Mouse (Mus musculus): Measurements from ENCODE around the gene Slc6a19.

Gene Slc6a19

GRCm38 (mm10) chr13:73680394-73680793 lies 24.3 kb downstream of the Slc6a19 start:
- in situ Hi-C loops (cut with MboI; ENCODE audit: unreplicated experiment in 2 of 2) = no loop called here

DNA sequence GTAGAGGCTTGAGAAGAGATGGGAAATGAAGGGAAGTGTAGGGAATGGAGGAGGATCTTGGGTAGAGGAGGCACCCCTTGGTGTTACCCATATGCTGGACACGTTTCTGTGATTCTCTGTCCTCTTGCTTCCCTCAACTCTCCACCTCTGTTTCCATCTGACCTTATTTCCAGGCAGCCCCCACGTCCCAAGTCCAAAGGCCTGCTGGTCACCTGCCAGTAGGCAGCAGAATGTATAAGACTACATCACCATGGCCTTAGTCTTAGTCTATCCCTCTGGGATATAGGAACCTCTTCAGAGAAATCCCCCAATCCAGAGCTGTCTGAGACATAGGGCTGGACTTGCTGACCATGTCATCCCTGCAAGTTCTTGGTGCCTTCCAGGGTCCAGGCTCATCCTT lies 25.4 kb downstream of the Slc6a19 start:
- in situ Hi-C loops (cut with MboI; ENCODE audit: unreplicated experiment in 2 of 2) = no loop called here

- in situ Hi-C loops (cut with MboI; ENCODE audit: unreplicated experiment in 2 of 2) = no loop called here
Observed at GRCm38 (mm10) chr13:73677853-73678252, 26.8 kb downstream of the Slc6a19 start, which contains the start of gene Slc6a18. Slc6a18 (minus strand) TSS chr13:73678023.

DNA sequence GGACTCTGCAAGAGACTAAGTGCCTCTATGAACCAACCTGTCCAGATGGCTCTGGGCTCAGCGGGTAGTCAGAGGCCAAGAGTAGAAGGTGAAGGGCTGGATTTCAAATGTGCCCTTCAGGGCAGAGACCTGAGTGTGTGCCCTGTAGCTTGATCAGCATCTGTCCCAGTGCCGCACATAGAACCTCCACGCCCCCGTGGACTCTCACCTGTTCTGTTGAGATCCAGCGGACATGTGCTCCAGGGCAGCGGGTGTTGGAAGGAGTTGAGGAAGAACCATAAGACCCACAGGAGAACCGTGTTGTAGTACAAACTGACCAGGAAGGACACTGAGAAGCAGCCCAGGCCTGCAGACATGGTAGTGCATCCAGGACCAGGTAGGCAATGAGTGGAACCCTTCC lies 29.5 kb downstream of the Slc6a19 start:
- in situ Hi-C loops (cut with MboI; ENCODE audit: unreplicated experiment in 2 of 2) = no loop called here

DNA sequence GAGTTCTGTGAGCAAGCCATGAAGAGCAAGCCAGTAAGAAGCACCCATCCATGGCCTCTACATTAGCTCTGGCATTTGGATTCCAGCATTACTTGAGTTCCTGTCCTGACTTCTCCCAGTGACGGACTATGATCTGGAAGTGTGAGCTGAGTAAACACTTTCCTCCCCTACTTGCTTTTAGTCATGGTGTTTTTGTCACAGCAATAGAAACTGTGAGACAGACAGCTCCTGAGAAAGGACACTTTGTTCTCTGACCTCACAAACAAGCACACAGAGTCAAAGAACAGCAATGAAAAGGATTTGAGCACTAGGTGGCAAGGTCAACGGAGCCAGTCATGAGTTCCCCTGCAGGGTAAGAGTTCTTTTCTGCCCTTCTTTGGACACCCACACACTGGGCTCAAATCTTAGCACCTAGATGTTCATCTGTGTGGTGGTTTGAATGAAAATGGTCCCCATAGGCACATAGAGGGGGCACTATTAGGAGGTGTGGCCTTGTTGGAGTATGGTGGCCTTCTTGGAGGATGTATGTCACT lies 44.4 kb downstream of the Slc6a19 start:
- in situ Hi-C loops (cut with MboI; ENCODE audit: unreplicated experiment in 2 of 2) = no loop called here

GRCm38 (mm10) chr13:73658953-73659352 lies 45.7 kb downstream of the Slc6a19 start:
- in situ Hi-C loops (cut with MboI; ENCODE audit: unreplicated experiment in 2 of 2) = no loop called here

- in situ Hi-C loops (cut with MboI; ENCODE audit: unreplicated experiment in 2 of 2) = no loop called here
Observed at GRCm38 (mm10) chr13:73654976-73655375, 49.7 kb downstream of the Slc6a19 start.

GRCm38 (mm10) chr13:73653266-73653665 lies 51.4 kb downstream of the Slc6a19 start:
- in situ Hi-C loops (cut with MboI; ENCODE audit: unreplicated experiment in 2 of 2) = no loop called here

DNA sequence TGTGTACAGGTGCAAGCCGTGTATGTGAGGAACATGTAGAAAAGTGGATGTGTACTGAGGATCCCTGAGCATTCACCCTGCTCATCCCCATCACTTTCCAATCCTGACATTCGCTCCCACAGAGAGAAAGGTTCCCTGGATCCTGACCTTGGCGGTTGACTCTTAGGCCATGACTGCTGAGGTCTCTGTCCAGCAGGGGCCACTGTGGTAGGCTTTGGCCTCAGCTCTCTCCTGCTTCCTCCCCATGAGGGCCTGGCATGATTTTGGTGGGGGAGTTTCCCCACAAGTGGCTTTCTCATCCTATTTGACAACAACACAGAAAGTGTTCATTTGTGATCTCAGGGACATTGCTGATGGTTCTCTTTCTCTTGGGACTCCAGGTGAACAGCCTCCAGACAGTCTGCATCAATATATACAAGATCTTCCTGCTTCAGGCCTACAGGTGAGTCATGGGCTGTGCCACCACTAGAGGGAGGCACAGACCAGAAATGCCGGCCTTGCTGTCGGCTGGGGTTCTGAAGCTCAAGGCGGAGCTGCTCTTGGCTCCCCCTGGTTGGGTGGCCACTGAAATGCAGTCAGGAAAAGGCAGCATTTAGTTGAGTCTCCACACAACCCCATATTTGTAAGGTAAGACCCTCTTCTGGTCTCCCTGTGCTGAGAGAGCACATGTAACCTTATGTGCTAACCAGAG lies 58.1 kb downstream of the Slc6a19 start:
- in situ Hi-C loops (cut with MboI; ENCODE audit: unreplicated experiment in 2 of 2) = loop anchor here (5.0 kb wide), 3 partner anchors 66 to 261 kb away; no protein-coding TSS in a partner anchor

- in situ Hi-C loops (cut with MboI; ENCODE audit: unreplicated experiment in 2 of 2) = no loop called here
Observed at GRCm38 (mm10) chr13:73641296-73641695, 63.4 kb downstream of the Slc6a19 start.

- in situ Hi-C loops (cut with MboI; ENCODE audit: unreplicated experiment in 2 of 2) = no loop called here
Observed at GRCm38 (mm10) chr13:73637826-73638225, 66.8 kb downstream of the Slc6a19 start.

- in situ Hi-C loops (cut with MboI; ENCODE audit: unreplicated experiment in 2 of 2) = no loop called here
Observed at GRCm38 (mm10) chr13:73631837-73632236, 72.8 kb downstream of the Slc6a19 start.
